Mouse (Mus musculus): ENCODE data around the gene Rbmx.

Gene Rbmx

GRCm38 (mm10) chrX:57392367-57393246 is at the start of gene Rbmx:
Rbmx (minus strand) TSS chrX:57393036.
- DNase-seq (ENCODE audit: low spot score in 2 of 2), result peak; percentile 77 to 81

- no peak for DNase-seq (ENCODE audit: low spot score in 2 of 2)
Measured at GRCm38 (mm10) chrX:57433897-57434296, 41.1 kb upstream of the Rbmx start.

- no peak for DNase-seq (ENCODE audit: low spot score in 2 of 2)
Measured at GRCm38 (mm10) chrX:57431610-57432009, 38.8 kb upstream of the Rbmx start.

GRCm38 (mm10) chrX:57408769-57409168 is 15.9 kb upstream of the Rbmx start, which contains the start of gene Gm364:
Gm364 (plus strand) TSS chrX:57409154.
- DNase-seq (ENCODE audit: low spot score in 2 of 2), result no peak

- DNase-seq (ENCODE audit: low spot score in 2 of 2), result peak in 1 of 2 experiments; percentile 10
Measured at GRCm38 (mm10) chrX:57403651-57404050, 10.8 kb upstream of the Rbmx start.

- no peak for DNase-seq (ENCODE audit: low spot score in 2 of 2)
Measured at GRCm38 (mm10) chrX:57401388-57401787, 8.6 kb upstream of the Rbmx start.

GRCm38 (mm10) chrX:57393412-57393811 is 576 bp upstream of the Rbmx start:
- no peak for DNase-seq (ENCODE audit: low spot score in 2 of 2)

- no peak for DNase-seq (ENCODE audit: low spot score in 2 of 2)
Measured at GRCm38 (mm10) chrX:57380915-57381314, 11.9 kb downstream of the Rbmx start.

- DNase-seq (ENCODE audit: low spot score in 2 of 2), result no peak
Measured at GRCm38 (mm10) chrX:57378579-57378978, 14.3 kb downstream of the Rbmx start.

GRCm38 (mm10) chrX:57377096-57377495 is 15.7 kb downstream of the Rbmx start:
- DNase-seq (ENCODE audit: low spot score in 2 of 2), result no peak

- DNase-seq (ENCODE audit: low spot score in 2 of 2), result no peak
Measured at GRCm38 (mm10) chrX:57374029-57374428, 18.8 kb downstream of the Rbmx start.

- DNase-seq (ENCODE audit: low spot score in 2 of 2), result no peak
Measured at GRCm38 (mm10) chrX:57373543-57373942, 19.3 kb downstream of the Rbmx start.

GRCm38 (mm10) chrX:57372965-57373364 is 19.9 kb downstream of the Rbmx start:
- DNase-seq (ENCODE audit: low spot score in 2 of 2), result no peak

- DNase-seq (ENCODE audit: low spot score in 2 of 2), result no peak
Measured at GRCm38 (mm10) chrX:57364891-57365569, 27.8 kb downstream of the Rbmx start.

GRCm38 (mm10) chrX:57359316-57359715 is 33.5 kb downstream of the Rbmx start:
- no peak for DNase-seq (ENCODE audit: low spot score in 2 of 2)

- DNase-seq (ENCODE audit: low spot score in 2 of 2), result no peak
Measured at GRCm38 (mm10) chrX:57339220-57339619, 53.6 kb downstream of the Rbmx start.

- DNase-seq (ENCODE audit: low spot score in 2 of 2), result peak; percentile 21 to 35
Measured at GRCm38 (mm10) chrX:57338371-57339211, 54.2 kb downstream of the Rbmx start, which contains the start of gene Arhgef6. Arhgef6 (minus strand) TSS chrX:57338729.

- DNase-seq (ENCODE audit: low spot score in 2 of 2), result no peak
Measured at GRCm38 (mm10) chrX:57337582-57337981, 55.3 kb downstream of the Rbmx start.

GRCm38 (mm10) chrX:57336958-57337357 is 55.9 kb downstream of the Rbmx start:
- DNase-seq (ENCODE audit: low spot score in 2 of 2), result peak in 1 of 2 experiments; percentile 4

- no peak for DNase-seq (ENCODE audit: low spot score in 2 of 2)
Measured at GRCm38 (mm10) chrX:57335313-57335712, 57.5 kb downstream of the Rbmx start.

Measured in natural killer cell, adult 2 months (primary cell).